Mouse (Mus musculus) erythroblast, embryonic 14.5 days (primary cell): Measurements from ENCODE around the gene Klk5.

Source experiments
- GATA1 ChIP-seq: IDR thresholded peaks from 2 replicates; pipeline ENCODE4 v1.6.1; 2012; ENCODE audit warnings: low read length, inconsistent platforms, mixed read lengths
- TAL1 ChIP-seq: IDR thresholded peaks from 3 replicates; pipeline ENCODE4 v1.6.1; 2012; ENCODE audit warnings: low read length, inconsistent platforms, mixed read lengths

GRCm38 (mm10) chr7:43882811-43883210 lies 41.0 kb downstream of the Klk5 start:
- no peak for TF ChIP-seq GATA1
- TF ChIP-seq TAL1 = no peak
